Mouse (Mus musculus): ENCODE data around the gene Fxyd4.
A peak's percentile ranks its signal among the peaks of the same experiment; 100 is the strongest.

Gene Fxyd4

DNA sequence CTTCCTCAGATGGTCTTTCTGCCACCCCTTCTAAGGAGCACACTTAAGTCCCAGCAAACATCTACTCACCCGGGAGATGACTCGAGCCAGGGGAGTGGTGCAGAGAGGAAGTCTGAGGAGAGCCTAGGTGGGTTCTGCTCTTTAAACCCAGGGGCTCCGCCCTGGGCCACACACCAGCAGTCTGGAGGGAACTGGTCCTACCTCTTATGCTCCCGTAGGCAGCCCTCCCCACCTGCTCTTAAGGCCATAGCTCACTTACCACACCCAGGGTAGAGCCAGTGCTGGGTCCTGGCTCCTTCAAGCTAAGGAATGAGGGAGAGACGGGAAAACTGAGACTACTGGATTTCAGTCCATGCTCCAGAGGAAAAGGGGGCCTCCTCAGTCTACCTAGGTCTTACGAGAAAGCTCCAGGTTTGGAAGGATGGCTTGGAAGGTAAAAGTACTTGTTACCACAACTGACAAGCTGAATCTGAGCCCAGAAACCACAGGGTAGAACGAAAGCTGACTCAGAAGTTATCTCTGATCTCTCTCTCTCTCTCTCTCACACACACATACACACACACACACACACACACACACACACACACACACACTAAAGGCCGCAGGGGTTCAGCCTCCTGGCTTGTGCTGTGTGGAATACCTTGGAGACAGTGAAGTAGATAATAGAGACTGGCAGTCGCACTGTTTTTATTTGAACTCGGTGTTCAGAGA lies at the start of gene Fxyd4:
Fxyd4 (minus strand) TSS at position 471 of the 711 bp plus-strand sequence.
- DNase-seq = peak; percentile 67

DNA sequence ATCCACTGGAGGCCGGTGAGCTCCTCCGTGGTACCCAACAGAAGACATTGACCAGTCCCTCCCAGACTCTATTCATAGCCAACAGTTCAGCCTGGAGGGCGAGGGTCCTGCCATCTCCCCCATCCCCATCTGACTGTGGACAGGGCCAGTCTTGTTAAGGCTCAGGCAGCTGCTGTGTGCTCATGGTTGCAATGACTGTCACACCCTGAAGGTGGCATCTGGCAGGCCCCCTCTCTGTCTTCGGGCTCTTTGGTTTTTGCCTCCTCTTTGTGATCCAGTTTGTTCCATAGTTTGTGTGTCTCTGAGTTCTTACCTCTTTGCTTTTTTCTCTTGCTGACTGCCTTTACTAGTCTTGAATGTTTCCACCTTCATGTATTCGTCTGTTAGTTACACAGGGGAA lies 49.7 kb upstream of the Fxyd4 start:
- DNase-seq = no peak

DNA sequence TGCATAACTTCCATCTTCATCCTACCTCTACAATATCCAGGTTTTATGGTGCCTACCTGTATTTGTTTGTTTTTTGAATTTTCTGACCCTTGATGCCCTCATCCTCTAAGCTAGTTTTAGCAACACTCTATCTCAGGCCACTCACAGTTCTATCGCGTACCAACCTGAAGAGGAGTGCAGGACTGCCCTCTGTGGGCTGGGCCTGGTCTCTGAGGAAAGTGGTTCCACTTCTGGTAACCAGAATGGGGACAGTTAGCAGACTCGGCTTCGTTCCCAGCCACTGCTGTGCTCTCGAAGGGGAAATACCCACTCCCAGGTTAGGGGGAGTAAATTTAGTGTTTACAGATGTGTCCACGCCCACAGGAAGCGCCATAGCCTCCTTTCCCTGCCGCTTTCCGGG lies 29.2 kb upstream of the Fxyd4 start:
- DNase-seq = peak; percentile 16

DNA sequence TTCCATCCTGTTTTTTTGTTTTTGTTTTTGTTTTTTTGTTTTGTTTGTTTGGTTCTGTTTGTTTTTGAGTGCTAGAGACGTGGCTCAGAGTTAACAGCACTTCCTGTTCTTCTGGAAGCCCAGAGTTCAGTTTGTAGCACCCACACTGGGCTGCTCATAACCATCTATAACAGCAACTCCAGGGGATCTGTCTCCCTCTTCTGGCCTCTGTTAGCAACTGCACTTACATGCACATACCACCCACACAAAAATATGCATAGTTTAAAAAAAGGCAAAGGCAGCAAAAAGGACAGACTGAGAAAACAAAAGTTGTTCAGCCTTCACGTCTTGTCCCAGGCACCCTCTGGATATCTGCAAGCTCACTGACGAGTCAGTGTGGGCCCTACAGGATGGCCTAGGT lies 25.7 kb upstream of the Fxyd4 start:
- no peak for DNase-seq

DNA sequence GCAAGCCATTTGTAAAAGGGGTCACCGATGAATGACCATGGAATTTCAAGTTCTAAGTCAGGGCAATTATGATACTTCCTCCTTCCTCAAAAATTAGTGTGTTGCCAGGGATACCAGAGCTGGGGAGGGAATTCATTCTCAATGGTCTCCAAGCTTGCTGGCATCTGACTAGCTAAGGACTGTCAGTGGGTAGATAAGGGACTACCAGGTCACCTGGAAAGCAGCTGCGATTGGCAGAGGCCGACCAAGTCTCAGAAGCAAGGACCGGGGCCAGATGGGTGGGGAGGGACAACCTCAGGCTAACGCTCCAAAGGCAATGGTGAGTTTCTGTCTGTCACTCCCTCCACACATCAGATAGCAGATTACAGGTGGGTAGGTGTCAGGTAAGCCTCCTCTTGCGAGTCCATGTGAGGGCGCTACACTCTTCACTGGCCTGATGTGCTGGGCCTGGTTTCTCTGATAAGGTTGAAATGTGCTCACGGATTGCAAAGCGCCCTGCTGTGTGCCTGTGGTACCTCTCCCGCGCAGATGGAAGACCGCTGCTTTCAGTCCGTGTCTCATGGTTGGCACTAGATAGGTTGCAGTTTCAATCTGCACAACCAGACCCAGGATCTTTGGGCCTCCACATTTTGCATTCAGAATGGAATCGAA lies 19.5 kb upstream of the Fxyd4 start:
- peak; percentile 24 for DNase-seq

- no peak for DNase-seq
These were observed 18.7 kb upstream of the Fxyd4 start for GRCm38 (mm10) chr6:117956161-117956560.

DNA sequence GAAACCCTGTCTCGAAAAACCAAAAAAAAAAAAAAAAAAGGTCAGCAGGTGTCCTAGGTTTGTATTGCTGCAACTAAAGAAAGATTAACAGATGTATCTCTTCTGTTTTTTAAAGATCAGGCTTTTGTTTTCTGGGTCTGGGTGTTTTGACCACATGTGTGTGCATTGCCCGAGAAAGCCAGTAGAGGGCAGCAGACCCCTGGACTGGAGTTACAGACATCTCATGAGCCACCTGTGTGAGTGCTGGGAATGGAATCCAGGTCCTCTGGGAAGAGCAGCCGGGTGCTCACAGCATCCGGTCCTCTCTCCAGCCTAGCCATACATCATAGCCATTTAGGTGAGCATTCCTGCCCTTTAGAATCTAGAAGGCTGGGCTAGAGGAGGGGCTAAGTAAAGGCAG lies 14.8 kb upstream of the Fxyd4 start:
- DNase-seq = no peak

DNA sequence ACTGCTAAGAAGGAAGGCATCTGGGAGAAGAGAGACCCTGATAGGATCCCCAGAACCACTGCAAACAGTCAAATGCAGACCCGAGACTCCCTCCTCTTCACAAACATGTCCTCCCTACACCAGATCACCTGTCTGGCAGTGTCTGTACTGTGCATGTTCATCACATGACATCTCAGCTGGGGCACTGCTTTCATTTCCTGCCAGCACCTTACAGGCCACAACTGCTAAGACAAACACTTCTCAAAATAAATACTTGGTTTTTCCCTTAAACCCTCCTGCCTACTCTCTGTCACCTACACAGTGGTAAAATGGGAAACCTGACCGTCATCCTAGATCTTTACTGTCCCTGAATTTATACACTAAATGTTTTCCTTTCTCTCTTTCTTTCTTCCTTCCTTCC lies 6.4 kb upstream of the Fxyd4 start:
- no peak for DNase-seq

DNA sequence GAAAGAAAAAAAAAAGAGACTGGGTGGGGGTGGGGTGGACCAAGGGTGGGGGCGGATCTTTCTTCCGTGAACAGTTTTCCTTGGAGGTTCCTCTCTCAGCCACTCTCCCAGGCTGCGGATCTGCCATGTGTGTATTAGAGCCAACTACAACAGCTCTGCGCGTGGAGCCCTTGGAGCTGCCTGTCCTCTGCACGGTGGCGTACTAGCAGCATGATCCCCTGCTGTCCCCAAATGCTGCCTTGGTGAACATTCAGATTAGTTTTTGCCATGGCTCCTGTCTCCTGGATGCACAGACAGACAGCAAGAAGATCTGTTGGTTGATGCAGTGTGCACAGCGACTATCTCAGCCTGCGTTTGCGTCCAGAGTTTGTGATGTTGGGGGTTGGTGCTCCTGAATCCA lies 5.3 kb upstream of the Fxyd4 start:
- no peak for DNase-seq

GRCm38 (mm10) chr6:117938951-117939350 lies 1.5 kb upstream of the Fxyd4 start:
- no peak for DNase-seq

GRCm38 (mm10) chr6:117935681-117936612 lies 1.5 kb downstream of the Fxyd4 start:
- no peak for DNase-seq

DNA sequence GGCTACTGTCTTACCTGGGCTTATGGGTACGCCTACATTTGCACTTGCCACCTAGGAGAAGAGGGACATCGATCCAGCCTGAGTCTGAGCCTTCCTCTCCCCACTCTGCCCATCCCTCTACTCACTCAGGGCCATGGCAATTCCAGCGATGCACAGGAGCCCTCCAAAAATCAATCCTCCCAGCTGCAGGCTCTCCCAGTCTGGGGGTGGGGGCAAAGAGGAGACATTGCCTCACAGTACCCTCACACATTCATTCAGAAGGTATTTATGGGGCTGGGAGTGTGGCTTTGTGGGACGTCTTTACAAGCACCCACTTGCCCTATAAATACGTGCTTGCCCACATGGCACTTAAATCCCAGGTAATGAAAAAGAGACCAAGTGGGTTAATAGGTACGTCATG lies 3.2 kb downstream of the Fxyd4 start:
- DNase-seq = no peak

DNA sequence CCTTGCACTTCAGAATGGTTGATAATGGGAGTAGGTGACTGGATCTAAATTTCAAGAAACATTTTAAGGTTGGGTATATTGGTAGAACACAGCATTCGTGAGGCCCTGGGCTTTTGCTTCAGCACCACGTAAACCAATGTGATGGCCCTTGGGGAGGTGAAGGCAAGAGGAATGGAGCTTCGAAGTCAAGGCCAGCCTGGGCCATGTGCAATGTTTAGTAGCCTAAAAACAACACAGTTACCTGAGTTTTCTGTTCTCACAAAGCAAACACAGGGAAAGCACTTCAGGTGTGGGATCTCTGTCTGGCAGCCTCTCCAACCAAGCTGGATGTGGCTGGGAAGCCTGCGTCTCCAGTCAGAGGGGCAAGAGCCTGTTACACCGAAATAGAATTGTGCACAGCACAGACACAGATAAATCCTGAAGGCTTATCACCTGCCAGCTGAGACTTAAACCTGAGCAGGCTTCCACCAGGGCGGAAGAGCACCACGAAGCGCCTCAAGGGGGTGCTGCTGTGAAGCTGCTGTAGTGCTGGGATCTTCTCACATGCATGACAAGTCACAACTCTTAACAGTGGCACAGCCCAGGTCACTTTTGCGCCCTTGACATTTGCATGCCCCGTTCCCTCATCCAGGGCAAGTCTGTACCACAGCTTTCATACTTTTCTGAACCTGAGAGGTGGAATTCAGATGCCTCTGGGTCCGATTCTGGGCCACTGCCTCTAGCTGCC lies 5.0 kb downstream of the Fxyd4 start:
- DNase-seq = peak; percentile 36

- DNase-seq = no peak
These were observed 7.4 kb downstream of the Fxyd4 start for GRCm38 (mm10) chr6:117929945-117930655.

DNA sequence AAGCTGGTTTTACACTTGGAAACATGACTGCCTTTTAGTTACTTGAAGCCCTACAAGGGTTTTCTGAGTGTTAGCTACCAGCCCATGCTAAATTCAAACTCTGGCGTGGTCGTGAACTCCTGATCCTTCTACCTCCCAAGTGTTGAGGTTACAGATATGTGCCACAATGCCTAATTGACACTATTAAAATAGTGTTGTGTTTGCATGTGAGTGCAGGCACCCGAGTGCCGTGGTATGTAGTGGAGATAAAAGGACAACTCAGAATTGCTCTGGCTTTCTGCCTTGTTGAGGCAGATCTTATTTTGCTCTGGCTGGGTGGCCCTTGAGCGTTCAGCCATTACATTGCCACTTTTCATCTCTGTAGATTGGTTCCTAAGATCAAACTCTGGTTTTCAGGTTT lies 8.7 kb downstream of the Fxyd4 start:
- no peak for DNase-seq

DNA sequence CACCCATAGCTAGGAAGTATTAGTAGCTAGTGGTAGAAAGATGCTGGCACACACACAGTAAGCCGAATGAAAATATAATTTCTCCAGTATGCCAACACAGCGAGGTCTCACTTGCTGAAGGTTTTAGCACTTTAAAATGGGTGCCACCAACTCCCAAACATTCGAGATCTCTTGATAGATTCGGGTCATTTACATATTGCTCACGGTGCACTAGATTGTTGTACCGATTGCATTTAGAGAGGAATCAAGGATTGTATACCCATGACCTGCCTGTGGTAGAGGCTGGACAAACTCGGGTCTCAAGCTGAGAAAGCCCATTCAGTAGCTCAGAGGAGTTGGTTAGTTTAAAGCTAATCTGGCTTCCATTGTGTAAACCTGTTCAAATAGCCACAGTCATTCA lies 9.5 kb downstream of the Fxyd4 start:
- no peak for DNase-seq

- DNase-seq = no peak
These were observed 10.5 kb downstream of the Fxyd4 start for GRCm38 (mm10) chr6:117926871-117927491.

DNA sequence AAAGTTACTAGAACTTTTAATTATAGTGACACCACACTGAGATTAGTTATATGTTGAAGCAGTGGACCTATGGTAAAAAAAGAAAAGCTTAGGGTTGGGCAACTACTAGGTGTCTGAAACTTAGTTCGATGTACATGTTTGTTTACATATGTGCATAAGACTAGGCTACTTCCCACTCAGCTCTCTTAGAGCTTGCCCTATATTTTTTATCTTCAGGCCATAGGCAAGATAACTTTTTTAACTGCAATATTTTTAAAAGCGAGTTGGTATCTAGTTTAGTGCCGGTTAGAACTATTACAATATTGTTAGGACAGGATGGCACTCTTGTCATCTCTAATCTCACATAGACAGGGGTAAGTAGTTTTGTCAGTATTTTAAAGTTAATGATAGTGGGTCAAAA lies 15.5 kb downstream of the Fxyd4 start:
- no peak for DNase-seq

DNA sequence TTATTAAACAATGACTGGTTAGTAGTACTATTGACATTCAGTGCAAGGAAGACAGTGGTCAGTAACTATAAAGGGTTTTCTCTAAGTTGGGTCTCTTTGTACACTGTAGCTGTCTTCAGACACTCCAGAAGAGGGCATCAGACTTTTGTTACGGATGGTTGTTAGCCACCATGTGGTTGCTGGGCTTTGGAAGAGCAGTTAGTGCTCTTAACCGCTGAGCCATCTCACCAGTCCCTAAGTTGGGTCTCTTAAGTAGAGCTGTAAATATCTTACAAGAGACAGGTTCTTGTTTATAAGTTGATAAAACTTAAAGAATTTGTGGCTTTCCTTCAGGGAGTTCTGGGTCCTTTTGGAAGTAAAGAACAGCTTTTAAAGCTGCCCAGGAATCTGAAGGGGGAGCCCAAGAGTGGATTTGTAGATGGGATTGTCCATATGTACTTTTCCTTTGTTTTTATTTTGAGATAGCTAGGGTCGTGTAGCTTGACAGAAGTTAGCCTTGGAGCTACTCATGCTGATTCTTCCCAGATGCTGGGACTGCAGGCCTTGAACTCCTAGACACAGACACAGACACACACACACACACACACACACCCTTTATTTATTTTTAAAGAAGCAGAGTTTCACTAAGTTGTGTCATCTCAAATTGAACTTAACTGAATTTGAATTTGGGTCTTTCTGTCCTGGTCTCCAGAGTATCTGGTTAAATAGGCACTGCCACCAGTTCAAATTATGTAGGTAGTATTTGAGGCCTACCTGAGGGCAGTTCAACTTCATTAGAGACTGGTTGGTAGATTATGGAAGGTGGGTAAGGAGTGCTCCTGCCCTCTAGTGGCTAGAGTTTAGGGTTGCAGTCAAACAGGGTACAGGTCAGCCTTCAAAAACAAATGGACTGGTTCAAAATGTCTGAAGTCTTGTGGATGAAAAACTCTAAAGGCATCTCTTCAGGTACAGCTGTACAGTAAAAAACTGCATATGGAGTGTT lies 16.5 kb downstream of the Fxyd4 start:
- DNase-seq = peak; percentile 67

- DNase-seq = peak; percentile 21
These were observed 19.4 kb downstream of the Fxyd4 start for GRCm38 (mm10) chr6:117918043-117918442.

- peak; percentile 83 for DNase-seq
These were observed 19.9 kb downstream of the Fxyd4 start for GRCm38 (mm10) chr6:117917576-117917975.

Measured in kidney, adult 9 months (tissue).